Mouse (Mus musculus): Measurements from ENCODE around the gene Pmvk. TPM values are rescaled to one million over a fixed set of nuclear protein-coding genes. Genes with fewer than 3 reads are reported as not detected.

Gene Pmvk
- total and polyA plus RNA-seq, 3 experiments: 53.6 to 75.7 TPM; not detected in 1

GRCm38 (mm10) chr3:89448720-89449537, 5.4 kb upstream of the Pmvk start (continued):
- TF ChIP-seq BHLHE40 (IDR thresholded peaks at IDR 0.05; ENCODE audit: borderline replicate concordance, low read depth, low read length): peak; percentile 30; the same call in 1 of the 2 replicates
- TF ChIP-seq USF2 (IDR thresholded peaks at IDR 0.05; ENCODE audit: borderline replicate concordance in 1 of 2, insufficient read depth in 1 of 2, low read depth in 1 of 2, low read length in 2 of 2): no peak
- TF ChIP-seq MAFK (IDR thresholded peaks at IDR 0.05; ENCODE audit: borderline replicate concordance, low read depth, low read length): 0 out of 2 replicates have a peak, but pooled peaks have one; percentile 18
- peak in 1 of 2 experiments; percentile 78; a peak in 3 of 4 replicates for TF ChIP-seq EP300 (IDR thresholded peaks at IDR 0.05; ENCODE audit: low read depth in 1 of 2, low read length in 2 of 2)
- TF ChIP-seq JUND (IDR thresholded peaks at IDR 0.05; ENCODE audit: low read depth, low read length): no peak
- peak in 1 of 2 experiments; percentile 73; a peak in 2 of 4 replicates for TF ChIP-seq POLR2A (IDR thresholded peaks at IDR 0.05; ENCODE audit: control insufficient read depth in 1 of 2, insufficient read depth in 1 of 2, low read depth in 1 of 2, low read length in 2 of 2, poor library complexity in 1 of 2)
- peak; percentile 40; the same call in 1 of the 2 replicates for TF ChIP-seq POLR2AphosphoS2 (IDR thresholded peaks at IDR 0.05; ENCODE audit: low read length)
- peak; percentile 84 for TF ChIP-seq TBP (IDR thresholded peaks at IDR 0.05; ENCODE audit: low read depth, low read length)
- no peak for TF ChIP-seq NRF1 (IDR thresholded peaks at IDR 0.05; ENCODE audit: insufficient read depth, low read depth, low read length, poor library complexity, severe bottlenecking)
- TF ChIP-seq POLR2AphosphoS5 (IDR thresholded peaks at IDR 0.05; ENCODE audit: borderline replicate concordance, low read depth, low read length): no peak
- TF ChIP-seq USF1 (IDR thresholded peaks at IDR 0.05; ENCODE audit: low read depth, low read length): peak; percentile 27; the same call in 1 of the 2 replicates

- Histone ChIP-seq H3K9ac (ENCODE audit: control insufficient read depth, low read depth, low read length, poor library complexity, severe bottlenecking) (peak overlapping the region; percentile 50), H3K4me3 (ENCODE audit: control insufficient read depth in 1 of 2, insufficient read depth in 1 of 2, low read depth in 2 of 2, low read length in 2 of 2) (peak overlapping the region; percentile 33 to 43), H3K27me3 (ENCODE audit: control insufficient read depth in 1 of 2, insufficient read depth in 2 of 2, low read length in 2 of 2) (no peaks in the 10 kb centered on the region), H3K4me1 (ENCODE audit: control insufficient read depth in 1 of 2, insufficient read depth in 2 of 2, low read length in 2 of 2) (peaks cover 0 to 8% of the 10 kb centered on the region in 2 experiments; a peak in 2 of 4 replicates), H3K79me2 (ENCODE audit: control insufficient read depth, insufficient read depth, low read length, poor library complexity) (no peaks in the 10 kb centered on the region), H3K9me3 (replicated peaks; ENCODE audit: insufficient read depth, low read length) (no peaks in the 10 kb centered on the region), H3K36me3 (ENCODE audit: control insufficient read depth in 1 of 2, insufficient read depth in 2 of 2, low read length in 2 of 2) (peaks cover 0 to 3% of the 10 kb centered on the region in 2 experiments; a peak in 2 of 4 replicates), H3K27ac (ENCODE audit: control insufficient read depth, low read depth, low read length) (peak overlapping the region; percentile 59)
- DNase-seq (ENCODE audit: low read depth, low spot score): peak; percentile 93
- TF ChIP-seq ZMIZ1 (IDR thresholded peaks at IDR 0.05; ENCODE audit: low read depth, low read length) (no peak), ETS1 (IDR thresholded peaks at IDR 0.05; ENCODE audit: low read depth, low read length) (peak; percentile 7; the same call in 1 of the 2 replicates), JUND (IDR thresholded peaks at IDR 0.05; ENCODE audit: low read depth, low read length) (no peak), SMC3 (IDR thresholded peaks at IDR 0.05; ENCODE audit: low read depth, low read length) (peak; percentile 73), CTCF (IDR thresholded peaks at IDR 0.05 in 2 of 3, conservative IDR thresholded peaks at IDR 0.05 in 1 of 3; ENCODE audit: control insufficient read depth in 1 of 3, insufficient read depth in 1 of 3, low read depth in 2 of 3, low read length in 3 of 3, poor library complexity in 1 of 3, severe bottlenecking in 1 of 3) (peak; percentile 94 to 99 (median 98)), MEF2A (IDR thresholded peaks at IDR 0.05; ENCODE audit: extremely low read depth, insufficient replicate concordance, low read depth, low read length, poor library complexity, severe bottlenecking) (no peak), SIN3A (IDR thresholded peaks at IDR 0.05; ENCODE audit: low read length) (no peak), RAD21 (IDR thresholded peaks at IDR 0.05; ENCODE audit: low read depth, low read length) (peak; percentile 89), HCFC1 (IDR thresholded peaks at IDR 0.05; ENCODE audit: low read depth, low read length) (no peak), CHD1 (IDR thresholded peaks at IDR 0.05; ENCODE audit: low read depth, low read length) (no peak), MYC (IDR thresholded peaks at IDR 0.05; ENCODE audit: low read depth, low read length) (peak; percentile 38; the same call in 1 of the 2 replicates), USF2 (IDR thresholded peaks at IDR 0.05; ENCODE audit: borderline replicate concordance in 1 of 2, insufficient read depth in 1 of 2, low read depth in 1 of 2, low read length in 2 of 2) (no peak), POLR2AphosphoS5 (IDR thresholded peaks at IDR 0.05; ENCODE audit: borderline replicate concordance, low read depth, low read length) (no peak), KAT2A (conservative IDR thresholded peaks at IDR 0.05; ENCODE audit: low read depth, low read length) (no peak), POLR2AphosphoS2 (IDR thresholded peaks at IDR 0.05; ENCODE audit: low read length) (no peak), MXI1 (IDR thresholded peaks at IDR 0.05; ENCODE audit: low read depth, low read length) (no peak), ZC3H11A (IDR thresholded peaks at IDR 0.05; ENCODE audit: low read depth, low read length) (peak; percentile 74), GABPA (IDR thresholded peaks at IDR 0.05; ENCODE audit: low read depth, low read length) (no peak), POLR2A (IDR thresholded peaks at IDR 0.05; ENCODE audit: control insufficient read depth in 1 of 2, insufficient read depth in 1 of 2, low read depth in 1 of 2, low read length in 2 of 2, poor library complexity in 1 of 2) (no peak), E2F4 (IDR thresholded peaks at IDR 0.05; ENCODE audit: borderline replicate concordance, low read depth, low read length) (no peak), MAZ (IDR thresholded peaks at IDR 0.05; ENCODE audit: low read depth, low read length) (no peak), MAFK (IDR thresholded peaks at IDR 0.05; ENCODE audit: borderline replicate concordance, low read depth, low read length) (no peak), UBTF (IDR thresholded peaks at IDR 0.05; ENCODE audit: borderline replicate concordance, insufficient read depth, low read depth, low read length) (no peak), RCOR1 (IDR thresholded peaks at IDR 0.05; ENCODE audit: low read depth, low read length) (no peak), MAX (IDR thresholded peaks at IDR 0.05; ENCODE audit: low read length) (no peak)
Observed at GRCm38 (mm10) chr3:89449541-89449940, 4.8 kb upstream of the Pmvk start.

Measured in MEL (cell line).